Mouse (Mus musculus): ENCODE data around the gene Gm6164. TPM values are rescaled to one million over a fixed set of nuclear protein-coding genes. Genes with fewer than 3 reads are reported as not detected.
"Not testable (repeated sequence)": the region's sequence is repeated elsewhere in the genome, so short reads cannot be mapped to it uniquely, and the experiment has no call there.

Gene Gm6164
- polyA plus RNA-seq (2015; fragmentation: Nextera tagmentation; extraction: Ambion mirVana) = not detected in 2 replicates

DNA sequence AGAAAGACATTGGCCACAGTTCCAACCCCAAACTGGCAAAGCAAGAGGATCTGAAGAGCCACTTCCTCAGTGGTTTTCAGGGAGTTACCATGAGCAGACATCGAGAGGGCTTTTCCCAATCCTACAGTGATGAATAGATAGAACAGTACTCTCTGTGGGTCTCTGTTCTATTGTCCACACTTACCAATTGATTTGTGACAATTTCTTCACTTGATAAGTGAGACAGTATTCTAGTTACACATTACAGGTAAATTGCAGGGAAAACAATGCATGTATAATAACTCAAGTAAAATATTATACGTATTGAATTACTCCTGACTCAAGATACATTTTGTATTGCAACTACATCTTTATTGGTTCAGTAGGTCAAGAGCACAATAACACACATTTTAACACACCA lies at the start of gene Gm6164:
Gene Gm6164, minus strand, starts transcription at position 101 of the 400 bp plus-strand sequence.
- not testable (repeated sequence) for H3K9ac ChIP-seq (replicated peaks; ENCODE audit: low read depth, low read length); ATAC-seq; H3K4me2 ChIP-seq (ENCODE audit: low read length); H3K27me3 ChIP-seq (replicated peaks; ENCODE audit: control insufficient read depth, insufficient read depth, low read length); H3K27ac ChIP-seq (ENCODE audit: low read length); H3K36me3 ChIP-seq (ENCODE audit: control insufficient read depth, insufficient read depth); H3K4me1 ChIP-seq (replicated peaks; ENCODE audit: control insufficient read depth, insufficient read depth, low read length); H3K4me3 ChIP-seq (replicated peaks; ENCODE audit: low read length); H3K9me3 ChIP-seq (ENCODE audit: control insufficient read depth, low read length)
- no CpG with 5 or more reads among the region's 2 CpGs for WGBS

DNA sequence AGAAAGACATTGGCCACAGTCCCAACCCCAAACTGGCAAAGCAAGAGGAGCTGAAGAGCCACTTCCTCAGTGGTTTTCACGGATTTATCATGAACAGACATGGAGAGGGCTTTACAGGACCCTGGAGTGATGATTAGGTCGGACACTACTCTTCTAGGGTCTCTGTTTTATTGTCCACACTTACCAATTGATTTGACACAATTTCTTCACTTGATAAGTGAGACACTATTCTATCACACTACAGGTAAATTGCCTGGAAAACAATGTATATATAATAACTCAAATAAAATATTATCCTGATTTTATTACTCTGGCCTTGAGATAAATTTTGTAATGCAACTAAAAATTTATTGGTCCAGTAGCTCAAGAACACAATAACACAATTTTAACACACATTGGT lies 28.3 kb upstream of the Gm6164 start, which contains the start of gene Gm4498:
Gene Gm4498, minus strand, starts transcription at position 101 of the 400 bp plus-strand sequence.
- not testable (repeated sequence) for ATAC-seq; H3K9ac ChIP-seq (replicated peaks; ENCODE audit: low read depth, low read length); H3K9me3 ChIP-seq (ENCODE audit: control insufficient read depth, low read length); H3K4me2 ChIP-seq (ENCODE audit: low read length); H3K4me3 ChIP-seq (replicated peaks; ENCODE audit: low read length); H3K4me1 ChIP-seq (replicated peaks; ENCODE audit: control insufficient read depth, insufficient read depth, low read length); H3K27ac ChIP-seq (ENCODE audit: low read length); H3K36me3 ChIP-seq (ENCODE audit: control insufficient read depth, insufficient read depth); H3K27me3 ChIP-seq (replicated peaks; ENCODE audit: control insufficient read depth, insufficient read depth, low read length)
- no CpG with 5 or more reads among the region's 2 CpGs for WGBS

DNA sequence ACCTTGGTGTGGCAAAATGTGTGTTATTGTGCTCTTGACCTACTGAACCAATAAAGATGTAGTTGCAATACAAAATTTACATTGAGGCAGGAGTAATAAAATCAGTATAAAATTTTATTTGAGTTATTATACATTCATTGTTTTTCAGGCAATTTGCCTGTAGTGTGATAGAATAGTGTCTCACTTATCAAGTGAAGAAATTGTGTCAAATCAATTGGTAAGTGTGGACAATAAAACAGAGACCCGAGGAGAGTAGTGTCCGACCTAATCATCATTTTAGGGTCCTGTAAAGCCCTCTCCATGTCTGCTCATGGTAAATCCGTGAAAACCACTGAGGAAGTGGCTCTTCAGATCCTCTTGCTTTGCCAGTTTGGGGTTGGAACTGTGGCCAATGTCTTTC lies 12.0 kb downstream of the Gm6164 start, which contains the start of gene Vmn1r95:
Gene Vmn1r95, plus strand, starts transcription at position 301 of the 400 bp plus-strand sequence.
- ATAC-seq; H3K4me3 ChIP-seq (replicated peaks; ENCODE audit: low read length); H3K36me3 ChIP-seq (ENCODE audit: control insufficient read depth, insufficient read depth); H3K27me3 ChIP-seq (replicated peaks; ENCODE audit: control insufficient read depth, insufficient read depth, low read length); H3K4me1 ChIP-seq (replicated peaks; ENCODE audit: control insufficient read depth, insufficient read depth, low read length); H3K27ac ChIP-seq (ENCODE audit: low read length); H3K4me2 ChIP-seq (ENCODE audit: low read length); H3K9ac ChIP-seq (replicated peaks; ENCODE audit: low read depth, low read length); H3K9me3 ChIP-seq (ENCODE audit: control insufficient read depth, low read length): not testable (repeated sequence)
- no CpG with 5 or more reads among the region's 3 CpGs for whole genome bisulfite sequencing

GRCm38 (mm10) chr7:20168277-20168676 lies 37.1 kb downstream of the Gm6164 start, which contains the start of gene Vmn1r94:
Gene Vmn1r94 (minus strand): TSS chr7:20168377.
- not testable (repeated sequence) for H3K27me3 ChIP-seq (replicated peaks; ENCODE audit: control insufficient read depth, insufficient read depth, low read length); H3K27ac ChIP-seq (ENCODE audit: low read length); H3K4me3 ChIP-seq (replicated peaks; ENCODE audit: low read length); H3K36me3 ChIP-seq (ENCODE audit: control insufficient read depth, insufficient read depth); H3K9me3 ChIP-seq (ENCODE audit: control insufficient read depth, low read length); H3K9ac ChIP-seq (replicated peaks; ENCODE audit: low read depth, low read length); ATAC-seq; H3K4me1 ChIP-seq (replicated peaks; ENCODE audit: control insufficient read depth, insufficient read depth, low read length); H3K4me2 ChIP-seq (ENCODE audit: low read length)
- WGBS = no CpG with 5 or more reads among the region's 3 CpGs

Other genes starting within 250 kb of the Gm6164 start
- gene Ceacam20, start 240.2 kb downstream of the Gm6164 start, polyA plus RNA-seq (2015; fragmentation: Nextera tagmentation; extraction: Ambion mirVana) = not detected in 2 replicates
- gene Nlrp9b, start 214.1 kb downstream of the Gm6164 start, polyA plus RNA-seq (2015; fragmentation: Nextera tagmentation; extraction: Ambion mirVana) = not detected in 2 replicates
- gene Vmn1r91, start 105.9 kb downstream of the Gm6164 start, polyA plus RNA-seq (2015; fragmentation: Nextera tagmentation; extraction: Ambion mirVana) = not detected in 2 replicates
- gene Gm16442, start 83.0 kb downstream of the Gm6164 start, polyA plus RNA-seq (2015; fragmentation: Nextera tagmentation; extraction: Ambion mirVana) = not detected in 2 replicates
- not detected in 2 replicates for gene Vmn1r93, start 66.5 kb downstream of the Gm6164 start, polyA plus RNA-seq (2015; fragmentation: Nextera tagmentation; extraction: Ambion mirVana)
- gene Vmn1r94, start 37.2 kb downstream of the Gm6164 start, polyA plus RNA-seq (2015; fragmentation: Nextera tagmentation; extraction: Ambion mirVana) = not detected in 2 replicates
- not detected in 2 replicates for gene Vmn1r95, start 11.9 kb downstream of the Gm6164 start, polyA plus RNA-seq (2015; fragmentation: Nextera tagmentation; extraction: Ambion mirVana)
- not detected in 2 replicates for gene Gm4498, start 28.2 kb upstream of the Gm6164 start, polyA plus RNA-seq (2015; fragmentation: Nextera tagmentation; extraction: Ambion mirVana)
- not detected in 2 replicates for gene Gm5890, start 57.2 kb upstream of the Gm6164 start, polyA plus RNA-seq (2015; fragmentation: Nextera tagmentation; extraction: Ambion mirVana)
- gene Gm4133, start 128.5 kb upstream of the Gm6164 start, polyA plus RNA-seq (2015; fragmentation: Nextera tagmentation; extraction: Ambion mirVana) = not detected in 2 replicates
- not detected in 2 replicates for gene Gm5728, start 169.8 kb upstream of the Gm6164 start, polyA plus RNA-seq (2015; fragmentation: Nextera tagmentation; extraction: Ambion mirVana)
- gene Vmn1r100, start 212.3 kb upstream of the Gm6164 start, polyA plus RNA-seq (2015; fragmentation: Nextera tagmentation; extraction: Ambion mirVana) = not detected in 2 replicates
- not detected in 2 replicates for gene Vmn1r101, start 237.0 kb upstream of the Gm6164 start, polyA plus RNA-seq (2015; fragmentation: Nextera tagmentation; extraction: Ambion mirVana)